Mouse (Mus musculus): ENCODE data around the gene Cdk8. TPM values are rescaled to one million over a fixed set of nuclear protein-coding genes. Genes with fewer than 3 reads are reported as not detected.

The Cdk8 gene
- polyA plus RNA-seq, 1 experiment from 2014 or later = 23.7 TPM

- Histone ChIP-seq H3K27me3 (replicated peaks; ENCODE audit: control insufficient read depth, insufficient read depth, low read length) (no peaks in the 10 kb centered on the region), H3K9me3 (ENCODE audit: control insufficient read depth, low read length) (no peaks in the 10 kb centered on the region), H3K9ac (ENCODE audit: low read depth, low read length) (no peak overlapping the region), H3K27ac (replicated peaks; ENCODE audit: low read depth, low read length) (no peak overlapping the region), H3K4me3 (ENCODE audit: low read depth, low read length) (no peak overlapping the region), H3K4me1 (ENCODE audit: control insufficient read depth, insufficient read depth, low read length) (no peaks in the 10 kb centered on the region), H3K4me2 (ENCODE audit: low read depth, low read length) (no peak overlapping the region), H3K36me3 (ENCODE audit: control insufficient read depth, insufficient read depth, low read length) (no peaks in the 10 kb centered on the region)
- no peak for DNase-seq (ENCODE audit: low spot score)
- no peak for ATAC-seq (ENCODE audit: low read depth)
- WGBS = 44% methylated on average over 3 of the region's 3 CpGs
Measured at GRCm38 (mm10) chr5:146330765-146331115, 99.7 kb downstream of the Cdk8 start.

- Histone ChIP-seq H3K27ac (replicated peaks; ENCODE audit: low read depth, low read length) (no peak overlapping the region), H3K9me3 (ENCODE audit: control insufficient read depth, low read length) (no peaks in the 10 kb centered on the region), H3K9ac (ENCODE audit: low read depth, low read length) (no peak overlapping the region), H3K27me3 (replicated peaks; ENCODE audit: control insufficient read depth, insufficient read depth, low read length) (no peaks in the 10 kb centered on the region), H3K4me2 (ENCODE audit: low read depth, low read length) (no peak overlapping the region), H3K36me3 (ENCODE audit: control insufficient read depth, insufficient read depth, low read length) (no peaks in the 10 kb centered on the region), H3K4me3 (ENCODE audit: low read depth, low read length) (no peak overlapping the region), H3K4me1 (ENCODE audit: control insufficient read depth, insufficient read depth, low read length) (no peaks in the 10 kb centered on the region)
- no peak for ATAC-seq (ENCODE audit: low read depth)
- WGBS = 83% methylated on average over 11 of the region's 11 CpGs
- DNase-seq (ENCODE audit: low spot score) = no peak
Measured at GRCm38 (mm10) chr5:146331131-146331530, 100.1 kb downstream of the Cdk8 start.

GRCm38 (mm10) chr5:146332541-146332940 lies 101.5 kb downstream of the Cdk8 start:
- Histone ChIP-seq H3K27me3 (replicated peaks; ENCODE audit: control insufficient read depth, insufficient read depth, low read length) (no peaks in the 10 kb centered on the region), H3K4me1 (ENCODE audit: control insufficient read depth, insufficient read depth, low read length) (no peaks in the 10 kb centered on the region), H3K27ac (replicated peaks; ENCODE audit: low read depth, low read length) (no peak overlapping the region), H3K4me2 (ENCODE audit: low read depth, low read length) (no peak overlapping the region), H3K9ac (ENCODE audit: low read depth, low read length) (no peak overlapping the region), H3K9me3 (ENCODE audit: control insufficient read depth, low read length) (no peaks in the 10 kb centered on the region), H3K4me3 (ENCODE audit: low read depth, low read length) (no peak overlapping the region), H3K36me3 (ENCODE audit: control insufficient read depth, insufficient read depth, low read length) (no peaks in the 10 kb centered on the region)
- no peak for DNase-seq (ENCODE audit: low spot score)
- WGBS = 69% methylated on average over 7 of the region's 7 CpGs
- ATAC-seq (ENCODE audit: low read depth) = no peak

- Histone ChIP-seq H3K36me3 (ENCODE audit: control insufficient read depth, insufficient read depth, low read length) (no peaks in the 10 kb centered on the region), H3K9ac (ENCODE audit: low read depth, low read length) (no peak overlapping the region), H3K4me1 (ENCODE audit: control insufficient read depth, insufficient read depth, low read length) (no peaks in the 10 kb centered on the region), H3K9me3 (ENCODE audit: control insufficient read depth, low read length) (no peaks in the 10 kb centered on the region), H3K4me2 (ENCODE audit: low read depth, low read length) (no peak overlapping the region), H3K27ac (replicated peaks; ENCODE audit: low read depth, low read length) (no peak overlapping the region), H3K4me3 (ENCODE audit: low read depth, low read length) (no peak overlapping the region), H3K27me3 (replicated peaks; ENCODE audit: control insufficient read depth, insufficient read depth, low read length) (no peaks in the 10 kb centered on the region)
- 67% methylated on average over 1 of the region's 1 CpGs for WGBS
- no peak for ATAC-seq (ENCODE audit: low read depth)
- no peak for DNase-seq (ENCODE audit: low spot score)
Measured at GRCm38 (mm10) chr5:146334410-146334809, 103.4 kb downstream of the Cdk8 start.

- no peaks in the 10 kb centered on the region for H3K27me3 ChIP-seq (replicated peaks; ENCODE audit: control insufficient read depth, insufficient read depth, low read length)
- 65% methylated on average over 9 of the region's 9 CpGs for WGBS
- ATAC-seq (ENCODE audit: low read depth) = no peak
- no peak for DNase-seq (ENCODE audit: low spot score)
- H3K4me3 ChIP-seq (ENCODE audit: low read depth, low read length) = no peak overlapping the region
- H3K9me3 ChIP-seq (ENCODE audit: control insufficient read depth, low read length) = no peaks in the 10 kb centered on the region
- no peak overlapping the region for H3K27ac ChIP-seq (replicated peaks; ENCODE audit: low read depth, low read length)
- no peaks in the 10 kb centered on the region for H3K4me1 ChIP-seq (ENCODE audit: control insufficient read depth, insufficient read depth, low read length)
- no peaks in the 10 kb centered on the region for H3K36me3 ChIP-seq (ENCODE audit: control insufficient read depth, insufficient read depth, low read length)
- no peak overlapping the region for H3K9ac ChIP-seq (ENCODE audit: low read depth, low read length)
- H3K4me2 ChIP-seq (ENCODE audit: low read depth, low read length) = no peak overlapping the region
Measured at GRCm38 (mm10) chr5:146338064-146338463, 107.0 kb downstream of the Cdk8 start.

- H3K4me2 ChIP-seq (ENCODE audit: low read depth, low read length) = no peak overlapping the region
- H3K9me3 ChIP-seq (ENCODE audit: control insufficient read depth, low read length) = no peaks in the 10 kb centered on the region
- DNase-seq (ENCODE audit: low spot score) = no peak
- no peak overlapping the region for H3K4me3 ChIP-seq (ENCODE audit: low read depth, low read length)
- H3K9ac ChIP-seq (ENCODE audit: low read depth, low read length) = no peak overlapping the region
- 82% methylated on average over 4 of the region's 4 CpGs for WGBS
- H3K27me3 ChIP-seq (replicated peaks; ENCODE audit: control insufficient read depth, insufficient read depth, low read length) = no peaks in the 10 kb centered on the region
- no peaks in the 10 kb centered on the region for H3K4me1 ChIP-seq (ENCODE audit: control insufficient read depth, insufficient read depth, low read length)
- H3K36me3 ChIP-seq (ENCODE audit: control insufficient read depth, insufficient read depth, low read length) = no peaks in the 10 kb centered on the region
- no peak for ATAC-seq (ENCODE audit: low read depth)
- H3K27ac ChIP-seq (replicated peaks; ENCODE audit: low read depth, low read length) = no peak overlapping the region
Measured at GRCm38 (mm10) chr5:146340037-146340436, 109.0 kb downstream of the Cdk8 start.

GRCm38 (mm10) chr5:146344911-146345686 lies 114.1 kb downstream of the Cdk8 start:
- Histone ChIP-seq H3K4me3 (ENCODE audit: low read depth, low read length) (no peak overlapping the region), H3K4me2 (ENCODE audit: low read depth, low read length) (no peak overlapping the region), H3K27ac (replicated peaks; ENCODE audit: low read depth, low read length) (no peak overlapping the region), H3K4me1 (ENCODE audit: control insufficient read depth, insufficient read depth, low read length) (no peaks in the 10 kb centered on the region), H3K27me3 (replicated peaks; ENCODE audit: control insufficient read depth, insufficient read depth, low read length) (no peaks in the 10 kb centered on the region), H3K36me3 (ENCODE audit: control insufficient read depth, insufficient read depth, low read length) (no peaks in the 10 kb centered on the region), H3K9ac (ENCODE audit: low read depth, low read length) (no peak overlapping the region), H3K9me3 (ENCODE audit: control insufficient read depth, low read length) (no peaks in the 10 kb centered on the region)
- WGBS = 91% methylated on average over 12 of the region's 12 CpGs
- no peak for DNase-seq (ENCODE audit: low spot score)
- no peak for ATAC-seq (ENCODE audit: low read depth)

- ATAC-seq (ENCODE audit: low read depth) = no peak
- 83% methylated on average over 6 of the region's 6 CpGs for WGBS
- Histone ChIP-seq H3K27me3 (replicated peaks; ENCODE audit: control insufficient read depth, insufficient read depth, low read length) (no peaks in the 10 kb centered on the region), H3K9ac (ENCODE audit: low read depth, low read length) (no peak overlapping the region), H3K4me2 (ENCODE audit: low read depth, low read length) (no peak overlapping the region), H3K36me3 (ENCODE audit: control insufficient read depth, insufficient read depth, low read length) (no peaks in the 10 kb centered on the region), H3K4me1 (ENCODE audit: control insufficient read depth, insufficient read depth, low read length) (no peaks in the 10 kb centered on the region), H3K9me3 (ENCODE audit: control insufficient read depth, low read length) (no peaks in the 10 kb centered on the region), H3K4me3 (ENCODE audit: low read depth, low read length) (no peak overlapping the region), H3K27ac (replicated peaks; ENCODE audit: low read depth, low read length) (no peak overlapping the region)
- DNase-seq (ENCODE audit: low spot score) = no peak
Measured at GRCm38 (mm10) chr5:146347081-146347480, 116.1 kb downstream of the Cdk8 start.

- no peak overlapping the region for H3K4me3 ChIP-seq (ENCODE audit: low read depth, low read length)
- no peak overlapping the region for H3K4me2 ChIP-seq (ENCODE audit: low read depth, low read length)
- DNase-seq (ENCODE audit: low spot score) (no peak), ATAC-seq (ENCODE audit: low read depth) (no peak)
- no peaks in the 10 kb centered on the region for H3K27me3 ChIP-seq (replicated peaks; ENCODE audit: control insufficient read depth, insufficient read depth, low read length)
- H3K27ac ChIP-seq (replicated peaks; ENCODE audit: low read depth, low read length) = no peak overlapping the region
- 80% methylated on average over 3 of the region's 3 CpGs for WGBS
- H3K4me1 ChIP-seq (ENCODE audit: control insufficient read depth, insufficient read depth, low read length) = no peaks in the 10 kb centered on the region
- H3K9ac ChIP-seq (ENCODE audit: low read depth, low read length) = no peak overlapping the region
- H3K36me3 ChIP-seq (ENCODE audit: control insufficient read depth, insufficient read depth, low read length) = no peaks in the 10 kb centered on the region
- H3K9me3 ChIP-seq (ENCODE audit: control insufficient read depth, low read length) = no peaks in the 10 kb centered on the region
Measured at GRCm38 (mm10) chr5:146349183-146349582, 118.2 kb downstream of the Cdk8 start.

Data from embryonic facial prominence, embryonic 14.5 days (tissue).